Mouse (Mus musculus): Measurements from ENCODE around the gene Fbxo36. TPM values are rescaled to one million over a fixed set of nuclear protein-coding genes. Genes with fewer than 3 reads are reported as not detected.

The Fbxo36 gene
- total RNA-seq, 2 experiments from 2014 or later, result 11.2 to 19.9 TPM

DNA sequence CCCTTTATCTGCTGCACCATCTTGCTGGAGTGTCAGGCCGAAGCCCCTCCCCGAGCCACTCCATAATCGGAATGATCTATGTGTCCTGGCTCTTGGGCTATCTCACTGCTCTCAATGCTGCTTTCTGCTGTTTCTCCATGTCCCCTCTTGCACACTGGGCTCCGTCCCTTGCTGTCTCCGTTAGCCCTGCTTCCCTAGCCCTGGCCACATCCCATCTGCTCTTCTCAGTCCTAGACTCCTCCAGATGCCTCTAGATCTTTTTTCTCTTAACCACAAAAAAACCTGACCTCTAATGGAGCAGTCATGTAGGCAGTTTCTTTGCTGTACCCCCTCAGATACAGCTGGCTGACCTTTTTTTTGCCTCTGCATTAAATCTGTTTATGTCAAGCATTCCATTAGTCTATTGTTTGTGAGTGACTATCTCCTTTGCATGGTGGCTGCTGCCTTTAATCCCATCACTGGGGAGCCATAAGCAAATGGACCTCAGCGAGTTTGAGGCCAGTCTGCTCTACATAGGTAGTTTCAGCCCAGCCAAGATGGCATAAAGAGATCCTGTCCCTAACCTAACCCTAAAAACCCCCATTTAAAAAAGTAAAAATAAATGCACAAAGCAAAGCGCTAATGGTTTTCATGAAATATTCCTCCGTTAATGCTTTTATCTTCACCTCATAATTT is 49.8 kb downstream of the Fbxo36 start:
- no peak for DNase-seq (ENCODE audit: low spot score in 2 of 2)

DNA sequence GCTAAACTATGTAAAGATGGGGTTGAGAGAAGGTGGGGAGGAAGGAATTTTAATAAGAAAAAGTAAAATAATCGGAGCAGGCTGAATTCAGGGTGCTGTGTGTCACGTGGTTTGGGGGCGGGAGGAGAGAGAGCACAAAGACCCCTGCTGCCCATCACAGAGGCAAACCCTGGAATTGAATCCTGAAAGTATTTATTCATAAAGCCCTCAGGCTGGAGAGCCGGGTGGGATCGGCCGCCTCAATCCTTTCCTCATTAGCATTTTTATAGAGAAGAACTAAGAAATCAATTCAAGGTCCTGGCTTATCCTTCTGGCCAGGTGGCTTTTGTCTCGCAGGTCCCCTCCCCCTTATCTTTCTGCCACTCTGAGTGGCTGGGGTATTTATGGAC is 50.4 kb downstream of the Fbxo36 start:
- DNase-seq (ENCODE audit: low spot score in 2 of 2), result no peak

DNA sequence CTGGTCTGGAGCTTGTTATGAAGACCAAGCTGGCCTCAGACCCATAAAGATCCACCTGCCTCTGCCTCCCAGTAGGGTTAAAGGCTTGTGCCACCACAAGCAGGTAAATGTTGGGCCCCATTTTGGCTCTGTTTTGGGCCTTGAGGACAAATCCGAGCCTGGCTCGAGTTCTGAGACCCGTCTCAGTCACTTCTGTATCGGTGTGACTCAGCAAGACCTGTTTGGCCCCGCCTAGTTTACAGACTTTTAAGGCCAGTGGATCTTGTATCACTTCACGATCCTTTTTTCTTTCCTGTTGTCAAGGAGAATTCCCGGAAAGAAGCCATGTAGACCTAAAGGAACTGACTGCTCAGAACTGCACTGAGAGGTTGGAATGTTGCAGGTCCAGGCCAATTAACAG is 50.9 kb downstream of the Fbxo36 start:
- no peak for DNase-seq (ENCODE audit: low spot score in 2 of 2)

DNA sequence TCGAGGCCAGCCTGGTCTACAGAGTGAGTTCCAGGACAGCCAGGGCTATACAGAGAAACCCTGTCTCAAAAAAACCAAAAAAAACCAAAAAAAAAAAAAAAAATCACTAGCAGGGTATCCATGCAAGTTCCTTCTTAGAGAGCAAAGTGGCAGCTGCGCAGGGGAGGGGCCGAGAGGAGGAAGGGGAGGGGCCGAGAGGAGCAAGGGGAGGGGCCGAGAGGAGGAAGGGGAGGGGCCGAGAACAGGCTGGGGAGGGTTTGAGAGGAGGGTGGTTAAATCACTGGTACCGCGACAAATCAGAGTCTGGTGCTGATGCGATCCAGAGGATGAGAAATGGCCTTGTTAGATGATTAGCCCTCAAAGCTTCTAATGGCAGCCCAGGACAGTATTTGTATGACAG is 52.1 kb downstream of the Fbxo36 start:
- no peak for DNase-seq (ENCODE audit: low spot score in 2 of 2)

DNA sequence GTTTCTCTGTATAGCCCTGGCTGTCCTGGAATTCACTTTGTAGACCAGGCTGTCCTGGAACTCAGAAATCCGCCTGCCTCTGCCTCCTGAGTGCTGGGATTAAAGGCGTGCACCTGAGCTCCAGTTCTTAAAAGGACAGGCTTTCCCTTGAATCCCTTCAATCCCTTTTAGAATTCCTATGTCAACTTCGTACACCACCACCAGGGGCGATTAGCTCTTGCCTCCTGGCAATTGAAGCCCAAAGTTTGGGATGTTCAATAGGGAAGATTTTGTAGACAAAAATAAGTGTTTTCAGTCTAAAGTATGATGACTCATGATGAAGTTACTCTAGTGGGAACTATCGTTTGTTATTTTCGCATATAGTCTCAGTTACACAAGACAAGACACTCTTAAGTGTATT is 57.7 kb downstream of the Fbxo36 start:
- no peak for DNase-seq (ENCODE audit: low spot score in 2 of 2)

DNA sequence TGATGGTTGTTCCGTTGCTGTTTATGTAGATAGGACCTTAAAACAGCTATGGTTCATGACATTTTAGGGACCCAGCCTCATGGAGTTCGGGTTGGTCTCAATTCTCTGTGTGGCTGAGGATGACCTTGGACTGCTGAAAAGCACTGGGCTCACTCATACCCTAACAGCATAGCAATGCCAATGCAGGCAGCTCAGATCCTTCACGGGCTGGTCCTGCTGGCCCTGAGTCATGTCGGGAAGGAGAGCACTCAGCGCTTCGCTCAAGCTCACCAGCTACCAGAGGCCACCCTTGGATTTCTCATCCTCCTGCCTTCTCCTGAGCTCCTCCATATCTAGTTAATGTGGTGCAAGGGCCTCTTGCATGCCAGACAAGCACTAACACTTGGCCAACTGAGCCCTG is 59.5 kb downstream of the Fbxo36 start:
- DNase-seq (ENCODE audit: low spot score in 2 of 2), result peak in 1 of 2 experiments; percentile 15

DNA sequence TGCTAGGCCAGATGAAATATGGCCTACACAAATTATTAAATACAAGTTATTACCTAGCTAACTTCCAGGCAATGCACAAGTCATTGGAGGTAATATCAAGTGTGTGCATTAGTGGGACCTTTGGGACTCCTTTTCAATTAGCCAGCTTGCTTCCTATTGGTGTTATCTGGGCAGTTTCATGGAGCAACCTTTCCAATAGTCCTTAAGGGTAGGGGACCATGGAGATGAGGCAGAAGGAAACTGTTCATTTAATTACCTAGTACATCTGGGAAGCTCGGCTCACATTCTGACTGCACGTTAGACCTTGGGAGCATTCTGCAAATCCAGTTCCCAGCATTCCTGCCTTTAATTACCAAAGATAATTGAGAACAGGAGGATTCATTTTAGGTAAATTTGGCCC is 64.8 kb downstream of the Fbxo36 start:
- DNase-seq (ENCODE audit: low spot score in 2 of 2), result no peak

DNA sequence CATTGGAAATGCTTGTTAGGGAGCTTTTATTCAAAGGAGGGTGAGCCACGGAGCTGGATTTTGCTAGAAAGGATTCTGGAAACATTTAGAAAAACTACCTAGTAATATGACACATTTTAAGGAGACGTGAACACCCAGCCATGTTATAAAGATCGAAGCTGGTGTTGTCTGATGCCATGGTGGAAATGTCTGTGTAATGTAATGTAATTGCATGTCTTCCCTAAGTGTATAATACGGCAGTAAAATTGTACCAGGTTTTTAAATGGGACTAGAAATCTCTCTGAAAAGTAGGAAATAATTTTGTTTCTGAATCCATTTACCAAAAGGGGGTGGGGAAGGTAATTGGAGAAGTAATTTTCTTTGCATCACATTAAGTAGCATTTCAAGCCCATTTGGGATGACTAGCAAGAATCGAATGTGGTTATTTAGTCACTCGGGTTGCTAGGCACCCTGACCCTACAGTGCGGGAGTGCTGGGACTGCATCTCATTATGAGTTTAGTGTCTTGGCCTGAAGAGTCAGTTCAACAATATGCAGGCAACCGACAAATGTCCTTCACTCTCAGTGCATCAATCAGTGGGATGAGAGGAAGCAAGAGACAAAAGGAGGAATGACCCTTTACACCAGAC is 70.7 kb downstream of the Fbxo36 start:
- DNase-seq (ENCODE audit: low spot score in 2 of 2), result no peak

DNA sequence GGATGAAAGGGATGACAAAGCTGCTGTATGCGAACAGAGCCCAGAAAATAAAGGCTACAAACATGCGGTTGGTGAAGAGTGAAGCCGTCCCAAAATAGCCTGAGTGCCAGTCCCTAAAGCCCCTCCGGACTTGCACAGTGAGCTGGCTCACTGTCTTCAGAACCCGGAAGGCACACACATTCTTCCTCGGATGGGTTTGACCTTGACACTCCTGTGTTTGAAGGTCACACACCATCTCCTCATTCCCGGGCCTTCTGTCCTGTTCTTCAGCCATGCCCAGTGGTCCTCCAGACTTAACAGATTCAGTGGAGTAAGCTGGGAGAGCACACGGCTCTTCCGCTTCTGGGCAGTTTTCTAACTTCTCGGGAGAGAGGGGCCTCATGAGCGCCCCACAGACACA is 72.9 kb downstream of the Fbxo36 start:
- DNase-seq (ENCODE audit: low spot score in 2 of 2), result no peak

DNA sequence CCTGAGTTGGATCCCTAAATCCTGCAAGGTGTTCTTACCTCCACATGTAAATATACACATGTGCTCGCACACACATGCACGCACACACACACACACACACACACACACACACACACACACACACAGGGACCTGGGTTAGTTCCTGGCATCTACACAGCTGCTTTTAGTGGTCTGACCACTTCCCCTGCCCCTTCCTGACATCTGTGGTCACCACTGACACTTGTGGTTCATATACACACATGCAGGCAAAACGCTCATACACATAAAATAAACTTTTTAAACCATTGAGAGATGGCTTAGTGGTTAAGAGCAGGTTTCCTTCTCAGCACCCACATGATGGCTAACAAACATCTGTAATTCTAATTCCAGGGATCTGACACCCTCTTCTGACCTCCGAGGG is 75.4 kb downstream of the Fbxo36 start:
- DNase-seq (ENCODE audit: low spot score in 2 of 2), result no peak

DNA sequence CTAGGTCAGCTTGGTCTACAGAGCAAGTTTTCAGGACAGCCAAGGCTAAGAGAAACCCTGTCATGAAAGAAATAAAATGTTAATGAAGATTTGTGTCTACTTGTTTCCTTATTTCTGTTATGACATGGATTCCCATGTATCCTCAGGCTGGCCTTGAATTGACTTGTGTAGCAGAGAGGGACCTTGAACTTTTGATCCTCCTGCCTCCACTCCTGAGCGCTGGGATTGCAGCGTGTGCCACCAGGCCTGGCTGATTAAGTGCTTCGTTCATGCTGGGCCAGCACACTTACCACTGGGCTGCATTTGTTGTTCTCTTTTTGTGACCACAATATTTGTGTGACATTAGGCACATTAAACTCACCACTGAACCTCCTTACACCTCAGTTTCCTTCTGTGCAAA is 79.2 kb downstream of the Fbxo36 start:
- no peak for DNase-seq (ENCODE audit: low spot score in 2 of 2)

DNA sequence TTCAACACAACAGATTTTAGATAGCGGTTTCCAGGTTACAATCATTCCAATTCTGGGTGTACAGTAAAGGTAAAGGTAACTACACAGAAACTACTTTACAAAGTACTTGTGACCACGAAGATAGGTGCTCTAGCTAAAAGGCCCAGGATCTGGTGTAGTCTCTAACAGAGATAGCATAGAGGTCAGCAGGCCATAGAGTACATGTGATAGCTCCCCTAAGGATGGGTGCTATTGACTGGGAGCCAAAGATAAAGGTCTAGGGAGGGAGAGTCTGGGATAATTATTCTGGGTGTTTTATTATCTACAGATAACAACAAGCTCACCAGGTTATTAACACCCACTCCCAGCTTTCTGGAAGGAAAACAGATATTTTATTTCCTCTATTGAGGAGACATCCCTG is 83.8 kb downstream of the Fbxo36 start:
- no peak for DNase-seq (ENCODE audit: low spot score in 2 of 2)

DNA sequence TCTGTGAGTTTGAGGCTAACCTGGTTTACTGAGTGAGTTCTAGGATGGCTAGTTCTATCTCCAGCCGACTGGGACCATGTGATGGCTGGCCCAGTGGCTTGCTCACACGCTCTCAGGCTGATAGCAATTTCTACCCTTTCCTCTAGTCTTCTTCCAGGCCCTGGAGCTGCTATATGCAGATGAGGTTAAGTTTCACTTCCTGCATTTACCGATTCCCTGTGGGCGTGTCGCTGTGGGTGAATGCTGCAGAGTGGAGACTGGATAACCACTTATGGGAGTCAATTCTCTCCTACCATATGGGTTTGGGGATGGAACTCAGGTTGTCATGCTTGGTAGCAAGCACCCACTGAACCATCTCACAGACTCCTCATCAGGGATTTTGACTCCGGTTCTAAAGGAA is 84.5 kb downstream of the Fbxo36 start:
- no peak for DNase-seq (ENCODE audit: low spot score in 2 of 2)

DNA sequence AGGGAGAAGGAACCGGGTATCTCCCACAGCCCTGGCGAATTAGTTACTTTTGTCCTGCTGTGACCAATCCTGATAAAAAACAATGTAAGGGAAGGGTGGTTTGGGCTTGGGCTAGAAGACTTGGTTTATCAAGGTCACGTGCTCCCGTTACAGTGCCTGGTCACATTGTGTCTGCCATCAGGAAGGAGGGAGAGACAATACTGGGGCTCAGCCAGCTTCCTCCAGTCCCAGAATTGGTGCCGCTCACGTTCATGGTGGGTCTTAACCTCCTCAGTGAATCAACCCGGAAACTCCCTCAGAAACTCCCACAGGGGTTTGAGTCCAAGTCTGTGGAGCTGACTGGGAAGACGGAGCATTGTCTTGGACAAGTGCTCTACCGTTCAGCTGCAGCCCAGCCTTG is 86.0 kb downstream of the Fbxo36 start:
- DNase-seq (ENCODE audit: low spot score in 2 of 2), result no peak

DNA sequence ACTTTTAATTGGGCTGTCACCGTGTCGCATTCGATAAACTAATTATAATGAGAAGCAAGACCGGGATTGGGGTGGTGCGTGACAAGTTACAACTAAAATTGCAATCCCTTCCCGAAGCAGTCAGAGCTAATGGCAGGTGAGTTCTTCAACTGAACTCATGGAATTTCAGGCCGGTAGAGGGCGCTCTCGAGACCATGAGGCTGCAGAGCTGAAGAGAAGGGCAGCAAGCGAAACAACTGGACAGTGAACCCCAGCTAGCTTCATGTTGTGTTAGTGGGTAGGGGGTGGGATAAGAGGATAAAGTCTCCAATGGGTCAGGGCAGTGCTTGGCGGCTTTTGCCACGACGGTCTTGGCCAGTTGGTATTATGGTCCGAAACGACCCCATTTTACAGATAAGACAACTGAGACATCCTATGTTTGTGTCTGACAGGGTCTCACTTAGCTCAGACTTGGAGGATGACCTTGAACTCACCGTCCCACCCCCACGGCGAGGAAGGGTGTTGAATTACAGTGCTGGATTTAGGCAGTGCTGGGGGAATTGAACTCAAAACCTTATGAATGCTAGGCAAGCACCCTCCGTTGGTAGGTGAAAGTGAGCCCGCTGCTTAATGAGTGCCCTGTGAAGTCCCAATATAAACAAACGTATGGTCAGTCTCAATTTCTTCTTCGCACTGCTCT is 94.0 kb downstream of the Fbxo36 start:
- peak; percentile 86 to 88 for DNase-seq (ENCODE audit: low spot score in 2 of 2)

DNA sequence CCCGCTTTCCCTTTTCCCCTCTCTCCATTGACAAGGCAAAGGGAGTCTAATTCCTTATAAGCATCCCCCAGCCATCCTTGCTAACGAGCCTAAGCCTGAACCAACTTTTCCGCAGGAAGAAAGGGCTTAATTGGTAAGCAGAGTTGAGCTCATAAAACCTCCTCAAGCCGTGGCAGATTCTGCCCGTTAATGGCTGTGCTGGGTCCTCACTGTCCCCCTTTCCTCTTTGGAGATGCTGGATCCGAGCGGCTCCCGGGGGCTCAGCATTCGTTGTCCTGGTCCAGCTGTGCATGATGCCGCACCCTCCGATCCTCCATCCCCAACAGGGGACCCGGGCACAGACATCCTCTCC is 94.5 kb downstream of the Fbxo36 start:
- DNase-seq (ENCODE audit: low spot score in 2 of 2), result no peak

DNA sequence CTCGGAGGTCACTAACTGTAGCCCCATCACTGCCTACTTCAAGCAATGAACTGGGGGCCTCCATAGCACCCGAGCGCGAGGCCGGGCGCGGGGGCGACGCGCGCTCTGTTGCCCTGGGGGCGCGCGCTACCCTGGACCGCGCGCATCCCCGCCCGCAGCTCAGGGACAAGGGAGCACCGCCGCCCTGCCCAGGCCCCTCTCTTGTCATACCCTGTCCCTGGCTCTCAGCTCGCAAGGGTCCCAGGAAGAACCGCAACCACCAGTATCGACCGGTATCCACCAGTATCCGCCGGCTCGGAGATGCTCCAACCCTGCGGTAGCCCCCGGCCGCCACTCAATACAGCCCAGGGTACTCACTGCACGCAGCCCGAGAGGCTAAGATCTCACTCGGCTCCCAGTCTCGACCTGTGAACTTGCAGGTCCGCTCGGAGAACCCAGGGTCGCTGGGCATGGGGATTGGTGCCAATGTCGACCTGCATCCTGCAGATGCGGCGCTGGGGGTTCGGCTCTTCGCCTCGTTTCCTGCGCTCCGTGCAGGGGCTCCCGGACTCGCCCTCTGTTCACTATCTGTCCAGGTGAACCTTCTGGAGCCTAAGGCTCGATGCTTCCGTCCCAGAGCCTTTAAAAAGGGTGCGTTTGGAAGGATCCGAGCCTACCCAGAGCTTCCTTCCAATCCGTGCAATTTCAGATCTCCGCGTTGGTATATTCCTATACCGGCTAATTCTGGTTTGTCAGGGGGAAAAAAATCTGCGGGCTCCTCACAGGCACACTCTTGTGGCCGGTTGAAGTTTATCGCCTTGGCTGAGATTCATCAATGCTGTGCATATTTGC is 95.1 kb downstream of the Fbxo36 start, which contains the start of gene Slc16a14:
Gene Slc16a14 (minus strand): TSS at position 632 of the 831 bp plus-strand sequence.
- peak; percentile 28 to 36 for DNase-seq (ENCODE audit: low spot score in 2 of 2)

DNA sequence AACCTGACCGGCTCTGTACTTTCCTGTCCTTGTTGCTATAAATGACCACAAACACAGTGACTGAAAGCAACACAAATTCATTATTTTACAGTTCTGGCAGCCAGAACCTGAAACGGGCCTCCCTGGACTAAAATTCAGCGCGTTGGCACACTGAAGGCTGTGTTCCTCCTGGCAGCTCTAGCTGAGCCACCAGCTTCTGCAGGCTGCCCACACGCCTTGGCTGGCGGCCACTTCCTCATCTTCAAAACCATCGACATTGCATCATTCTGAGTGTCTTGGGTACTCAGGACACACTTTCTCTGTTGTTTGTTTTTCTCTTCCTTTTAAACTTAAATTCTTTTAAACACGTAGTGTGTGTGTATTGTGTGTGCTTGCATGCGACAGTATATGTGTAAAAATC is 96.0 kb downstream of the Fbxo36 start:
- DNase-seq (ENCODE audit: low spot score in 2 of 2), result peak; percentile 51 to 55

DNA sequence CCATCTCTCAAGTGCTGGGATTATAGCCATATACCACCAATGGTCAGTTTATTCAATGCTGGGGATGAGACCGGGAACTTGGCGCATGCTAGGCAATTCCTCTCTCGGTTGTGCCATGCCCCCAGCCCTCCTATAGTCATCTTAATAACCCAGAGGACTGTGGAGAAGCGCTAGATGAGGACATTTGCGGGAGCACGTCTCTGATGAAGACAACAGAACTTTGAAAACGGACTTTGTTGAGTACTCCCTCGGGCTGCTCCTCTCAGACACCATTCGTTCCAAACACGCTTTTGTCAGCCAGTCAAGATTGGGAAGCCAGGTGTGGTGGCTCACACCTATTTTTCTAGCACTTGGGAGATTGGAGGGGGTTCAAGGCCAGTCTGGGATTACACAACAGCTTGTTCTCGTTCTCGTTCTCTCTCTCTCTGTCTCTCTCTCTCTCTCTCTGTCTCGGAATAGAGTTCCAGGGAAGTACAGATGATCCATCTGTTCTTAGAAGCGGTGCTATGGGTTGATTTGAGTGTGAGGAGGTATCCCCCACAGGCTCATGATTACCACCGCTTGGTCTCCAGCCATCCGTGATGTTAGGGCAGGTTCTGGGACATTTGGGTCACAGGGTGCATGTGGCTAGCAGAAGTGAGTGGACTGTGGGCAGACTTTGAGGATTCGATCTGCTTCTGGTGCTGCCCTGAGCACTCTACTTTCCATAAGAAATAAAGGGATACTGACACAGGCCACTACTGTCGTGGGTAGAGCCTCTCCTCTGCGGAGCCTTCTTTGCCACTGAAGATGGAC is 97.3 kb downstream of the Fbxo36 start:
- no peak for DNase-seq (ENCODE audit: low spot score in 2 of 2)

DNA sequence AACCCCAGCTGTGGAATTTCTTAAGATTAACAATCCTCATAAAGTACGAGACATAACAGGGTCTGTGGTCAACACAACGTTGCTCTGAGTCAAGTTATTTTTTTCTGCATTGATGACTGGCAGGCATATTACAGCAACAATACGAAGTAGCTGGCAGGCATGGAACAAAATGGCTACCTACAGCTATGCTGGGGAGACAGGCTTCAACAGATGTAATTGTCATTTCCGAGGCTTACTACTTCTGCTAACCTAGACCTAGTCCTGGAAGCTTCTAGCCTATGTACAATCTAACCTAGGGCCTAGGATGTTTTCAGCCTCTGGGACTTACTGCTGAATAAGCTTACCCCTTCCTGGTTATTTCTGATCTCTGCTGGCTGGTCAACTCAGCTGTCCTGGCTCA is 99.8 kb downstream of the Fbxo36 start:
- DNase-seq (ENCODE audit: low spot score in 2 of 2), result no peak

DNA sequence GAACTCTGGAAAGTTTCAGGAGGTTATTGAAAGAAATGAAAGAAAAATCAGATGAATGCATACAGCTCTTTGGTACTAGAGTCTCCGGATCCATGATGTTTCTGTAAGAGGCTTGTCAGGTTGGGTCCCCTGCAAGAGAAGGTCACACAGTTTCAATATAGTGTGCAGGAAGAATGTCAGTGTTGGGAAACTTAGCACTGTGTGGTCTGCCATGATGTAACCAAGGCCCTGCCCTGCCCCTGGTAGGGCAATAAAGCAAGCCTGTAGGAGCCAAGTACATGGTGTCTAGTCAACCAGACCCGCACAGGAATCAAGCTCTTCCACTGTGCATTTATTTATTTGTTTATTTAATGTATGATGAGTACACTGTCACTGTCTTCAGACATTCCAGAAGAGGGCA is 100.7 kb downstream of the Fbxo36 start:
- DNase-seq (ENCODE audit: low spot score in 2 of 2), result no peak

Data from adrenal gland, adult 18-20 months (tissue).